Mouse (Mus musculus) liver, embryonic 14.5 days (tissue): ENCODE data around the gene Srl. TPM values are rescaled to one million over a fixed set of nuclear protein-coding genes. Genes with fewer than 3 reads are reported as not detected.

Experiments
- ATAC-seq: fragments of 200-750 bp; cut with Nextera tagmentation; 2 replicates; pipeline ENCODE4 v1.8.0; 2017; ENCODE audit warnings: moderate number of reproducible peaks, mild to moderate bottlenecking, moderate library complexity; ENCODE audit not compliant: insufficient read depth
- DNase-seq, 3 experiments: peaks; one replicate each; pipeline ENCODE4 v3.0.0-alpha.2; 2012 to 2013; ENCODE audit warnings: low read depth in 3 of 3, low spot score in 3 of 3
- H3K27ac ChIP-seq: fragments of 300-500 bp; sonication (generic); 2 replicates; pipeline ENCODE4 v1.5.1; 2014; ENCODE audit warnings: moderate library complexity, mild to moderate bottlenecking, control low read depth, inconsistent platforms
- H3K27me3 ChIP-seq: fragments of 300-500 bp; sonication (generic); 2 replicates; pipeline ENCODE4 v1.6.1; 2014; ENCODE audit warnings: mild to moderate bottlenecking, low read length, moderate library complexity; ENCODE audit not compliant: control insufficient read depth, insufficient read depth
- H3K36me3 ChIP-seq: fragments of 300-500 bp; sonication (generic); replicated peaks from 2 replicates; pipeline ENCODE4 v1.6.1; 2014; ENCODE audit warnings: low read depth; ENCODE audit not compliant: control insufficient read depth, insufficient read depth
- H3K4me1 ChIP-seq, 2 experiments: fragments of 200-500 bp in 1 of 2; fragments of 300-500 bp in 1 of 2; sonication (generic) in 1 of 2; replicated peaks; 2 replicates each; pipeline ENCODE4 v1.6.1; 2012 to 2014; ENCODE audit warnings: antibody characterized with exemption in 1 of 2, inconsistent platforms in 1 of 2, low read length in 1 of 2; ENCODE audit not compliant: control insufficient read depth in 2 of 2, insufficient read depth in 2 of 2
- H3K4me2 ChIP-seq: fragments of 300-500 bp; sonication (generic); 2 replicates; pipeline ENCODE4 v1.6.1; 2014; ENCODE audit warnings: low read depth, mild to moderate bottlenecking, control low read depth, moderate library complexity
- H3K4me3 ChIP-seq, 2 experiments: fragments of 200-500 bp in 1 of 2; fragments of 300-500 bp in 1 of 2; sonication (generic) in 1 of 2; 2 replicates each; pipeline ENCODE4 v1.5.1; 2012 to 2014; ENCODE audit warnings: low read depth in 2 of 2, low read length in 2 of 2, mild to moderate bottlenecking in 2 of 2, control low read depth in 1 of 2, inconsistent platforms in 1 of 2, moderate library complexity in 1 of 2; ENCODE audit not compliant: insufficient read depth in 1 of 2
- H3K9ac ChIP-seq: fragments of 300-500 bp; sonication (generic); replicated peaks from 2 replicates; pipeline ENCODE4 v1.6.1; 2014; ENCODE audit warnings: mild to moderate bottlenecking, control low read depth, moderate library complexity
- H3K9me3 ChIP-seq: fragments of 300-500 bp; sonication (generic); 2 replicates; pipeline ENCODE4 v1.6.1; 2016; ENCODE audit warnings: low read length, mixed read lengths; ENCODE audit not compliant: control insufficient read depth
- CTCF ChIP-seq: IDR thresholded peaks from 2 replicates; pipeline ENCODE4 v1.5.1; 2016; ENCODE audit warnings: antibody characterized with exemption, low read depth, control low read depth
- EP300 ChIP-seq: IDR thresholded peaks from 2 replicates; pipeline ENCODE4 v1.6.1; 2016; ENCODE audit warnings: antibody characterized with exemption, low read depth
- WGBS: fragments of 180-500 bp; shearing (Covaris S2); extraction: QIAGEN DNeasy Blood & Tissue Kit; methylation state at CpG from one replicate; pipeline ENCODE4 v1.1.7; 2014; ENCODE audit not compliant: insufficient replicate concordance; 5-methylcytosine and 5-hydroxymethylcytosine counted together
- polyA plus RNA-seq, 2 experiments: library from polyadenylated mRNA; depleted of rRNA in 1 of 2; stranded (reverse) in 1 of 2; unstranded in 1 of 2; fragments of >200 nt; fragmentation: Nextera tagmentation in 1 of 2; extraction: Ambion mirVana in 1 of 2; gene quantifications; 2 replicates each; pipeline versions ENCODE4 v1.2.1 to v1.2.3; 2012 to 2014

Gene Srl
- polyA plus RNA-seq, 2 experiments = 1.2 to 1.5 TPM

GRCm38 (mm10) chr16:4473231-4473630 lies 68.4 kb downstream of the Srl start:
- ATAC-seq (no peak), DNase-seq (no peak)
- H3K4me2 ChIP-seq = no peak overlapping the region
- no peaks in the 10 kb centered on the region for H3K9me3 ChIP-seq
- peaks cover 0 to 11% of the 10 kb centered on the region in 2 experiments; a peak in 1 of 4 replicates for H3K4me1 ChIP-seq
- H3K36me3 ChIP-seq = no peaks in the 10 kb centered on the region
- H3K27ac ChIP-seq = no peak overlapping the region
- TF ChIP-seq EP300 = no peak
- TF ChIP-seq CTCF = no peak
- 64% methylated on average over 5 of the region's 5 CpGs for WGBS
- H3K4me3 ChIP-seq = no peak overlapping the region
- H3K9ac ChIP-seq = no peak overlapping the region
- H3K27me3 ChIP-seq = no peaks in the 10 kb centered on the region

GRCm38 (mm10) chr16:4472687-4473086 lies 68.9 kb downstream of the Srl start:
- TF ChIP-seq CTCF (no peak), EP300 (no peak)

DNA sequence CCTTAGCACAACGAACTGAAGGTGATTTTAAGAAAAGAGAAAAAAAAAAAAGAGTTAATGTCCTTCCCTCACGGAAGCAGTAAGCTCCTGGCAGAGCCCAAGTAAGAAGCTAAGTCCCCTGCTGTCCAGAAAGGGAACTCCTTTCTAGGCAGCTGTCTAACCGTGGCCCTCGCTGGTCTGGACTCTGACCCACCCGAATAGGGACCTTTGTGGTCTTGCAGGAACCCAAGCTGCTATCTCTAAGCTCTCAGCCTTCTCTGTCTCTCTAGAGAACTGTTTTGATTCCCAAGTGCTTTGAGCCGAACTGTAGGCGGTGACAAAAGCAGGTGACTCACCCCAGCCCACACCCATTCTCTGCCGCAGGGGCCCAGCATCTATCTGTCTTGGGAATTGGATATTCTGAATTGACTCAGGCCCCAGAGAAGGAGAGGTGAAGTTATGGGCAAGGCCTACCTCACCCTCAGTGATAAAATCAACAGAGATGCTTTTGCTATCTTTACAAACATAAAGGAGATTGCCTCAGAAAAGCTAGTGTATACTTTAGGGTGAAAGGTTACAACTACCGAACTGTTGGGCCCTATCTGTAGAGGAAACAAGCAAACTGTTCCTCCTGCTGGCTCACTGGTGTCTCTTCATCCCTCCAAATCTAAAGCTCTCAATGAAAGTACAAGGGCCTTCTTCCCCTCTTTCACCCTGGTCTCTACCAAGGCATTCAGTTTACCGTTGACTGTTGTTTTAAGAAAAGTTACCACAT lies 71.8 kb downstream of the Srl start:
- 28% methylated on average over 10 of the region's 10 CpGs for WGBS
- no peak overlapping the region for H3K27ac ChIP-seq
- TF ChIP-seq CTCF (peak; percentile 38), EP300 (no peak)
- peaks cover 0 to 10% of the 10 kb centered on the region in 2 experiments; a peak in 1 of 4 replicates for H3K4me1 ChIP-seq
- no peak overlapping the region for H3K4me2 ChIP-seq
- ATAC-seq = no peak
- no peak for DNase-seq
- no peak overlapping the region for H3K9ac ChIP-seq
- no peaks in the 10 kb centered on the region for H3K36me3 ChIP-seq
- no peaks in the 10 kb centered on the region for H3K9me3 ChIP-seq
- H3K27me3 ChIP-seq = no peaks in the 10 kb centered on the region
- H3K4me3 ChIP-seq = no peak overlapping the region

More at GRCm38 (mm10) chr16:4472687-4473086, 68.9 kb downstream of the Srl start:
- Histone ChIP-seq H3K9ac (no peak overlapping the region), H3K9me3 (no peaks in the 10 kb centered on the region), H3K4me2 (no peak overlapping the region), H3K4me1 (peaks cover 0 to 11% of the 10 kb centered on the region in 2 experiments; a peak in 1 of 4 replicates), H3K36me3 (no peaks in the 10 kb centered on the region), H3K27me3 (no peaks in the 10 kb centered on the region), H3K4me3 (no peak overlapping the region), H3K27ac (no peak overlapping the region)
- DNase-seq (no peak), ATAC-seq (no peak)
- WGBS = 44% methylated on average over 3 of the region's 3 CpGs

- H3K4me2 ChIP-seq = no peak overlapping the region
- no peaks in the 10 kb centered on the region for H3K36me3 ChIP-seq
- no peak overlapping the region for H3K4me3 ChIP-seq
- 0 out of 4 replicates have a peak, but pooled peaks cover 0 to 4% of the 10 kb centered on the region in 2 experiments for H3K4me1 ChIP-seq
- H3K27ac ChIP-seq = no peak overlapping the region
- no peak for DNase-seq
- H3K9ac ChIP-seq = no peak overlapping the region
- H3K9me3 ChIP-seq = no peaks in the 10 kb centered on the region
- no peak for ATAC-seq
- TF ChIP-seq CTCF (no peak), EP300 (no peak)
- no peaks in the 10 kb centered on the region for H3K27me3 ChIP-seq
- WGBS = 45% methylated on average over 9 of the region's 9 CpGs
Measured at GRCm38 (mm10) chr16:4464529-4465089, 77.0 kb downstream of the Srl start.

DNA sequence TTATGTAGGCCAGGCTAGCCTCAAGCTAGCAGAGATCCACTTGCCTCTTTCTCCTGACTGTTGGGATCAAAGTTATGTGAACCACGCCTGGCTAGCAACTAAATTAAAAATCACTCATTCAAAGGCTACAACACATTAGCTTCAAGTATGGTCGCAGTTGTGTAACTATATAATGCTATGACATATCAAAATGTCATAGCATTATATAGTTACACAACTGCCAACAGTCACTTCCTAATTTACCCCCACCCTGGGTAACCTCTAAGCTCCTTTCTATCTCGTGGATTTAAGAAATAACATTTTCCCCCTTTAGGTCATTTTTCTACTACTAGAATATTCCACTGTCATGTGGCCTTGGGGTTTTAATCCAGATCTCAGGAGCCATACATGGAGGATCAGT lies 83.7 kb downstream of the Srl start:
- 58% methylated on average over 3 of the region's 3 CpGs for WGBS

More for the DNA sequence above, 83.7 kb downstream of the Srl start:
- Histone ChIP-seq H3K4me2 (no peak overlapping the region), H3K9me3 (no peaks in the 10 kb centered on the region), H3K9ac (no peak overlapping the region), H3K4me3 (no peak overlapping the region), H3K4me1 (no peaks in the 10 kb centered on the region), H3K36me3 (no peaks in the 10 kb centered on the region), H3K27me3 (no peaks in the 10 kb centered on the region), H3K27ac (no peak overlapping the region)
- no peak for ATAC-seq
- no peak for DNase-seq
- no peak for TF ChIP-seq CTCF
- no peak for TF ChIP-seq EP300
